Mouse (Mus musculus) stomach, embryonic 16.5 days (tissue): ENCODE measurements around the gene Rbfox3. TPM values are rescaled to one million over a fixed set of nuclear protein-coding genes. Genes with fewer than 3 reads are reported as not detected.

Source experiments
- ATAC-seq: fragments of 200-750 bp; cut with Nextera tagmentation; 2 replicates; pipeline ENCODE4 v1.8.0; 2017; ENCODE audit warnings: moderate number of reproducible peaks, moderate TSS enrichment; ENCODE audit not compliant: insufficient read depth, low FRiP score
- H3K27ac ChIP-seq: fragments of 300-500 bp; sonication (generic); 2 replicates; pipeline ENCODE4 v1.5.1; 2014; ENCODE audit warnings: low read length
- H3K27me3 ChIP-seq: fragments of 300-500 bp; sonication (generic); 2 replicates; pipeline ENCODE4 v1.6.1; 2014; ENCODE audit warnings: low read length, control low read depth, mixed read lengths; ENCODE audit not compliant: control insufficient read depth, insufficient read depth
- H3K36me3 ChIP-seq: fragments of 300-500 bp; sonication (generic); 2 replicates; pipeline ENCODE4 v1.6.1; 2014; ENCODE audit warnings: low read length; ENCODE audit not compliant: control insufficient read depth, insufficient read depth
- H3K4me1 ChIP-seq: fragments of 300-500 bp; sonication (generic); 2 replicates; pipeline ENCODE4 v1.6.1; 2014; ENCODE audit warnings: low read length, control low read depth, mixed read lengths; ENCODE audit not compliant: control insufficient read depth, insufficient read depth
- H3K4me2 ChIP-seq: fragments of 300-500 bp; sonication (generic); 2 replicates; pipeline ENCODE4 v1.6.1; 2014; ENCODE audit warnings: low read depth, low read length, mixed read lengths
- H3K4me3 ChIP-seq: fragments of 300-500 bp; sonication (generic); replicated peaks from 2 replicates; pipeline ENCODE4 v1.5.1; 2014; ENCODE audit warnings: mild to moderate bottlenecking, low read length
- H3K9ac ChIP-seq: fragments of 300-500 bp; sonication (generic); 2 replicates; pipeline ENCODE4 v1.6.1; 2014; ENCODE audit warnings: low read length
- H3K9me3 ChIP-seq: fragments of 300-500 bp; sonication (generic); replicated peaks from 2 replicates; pipeline ENCODE4 v1.6.1; 2016; ENCODE audit warnings: low read length, control low read depth; ENCODE audit not compliant: control insufficient read depth
- WGBS: fragments of 180-500 bp; shearing (Covaris S2); extraction: QIAGEN DNeasy Blood & Tissue Kit; methylation state at CpG from one replicate; pipeline ENCODE4 v1.1.7; 2014; 5-methylcytosine and 5-hydroxymethylcytosine counted together
- polyA plus RNA-seq: library from polyadenylated mRNA; unstranded; fragments of >200 nt; fragmentation: Nextera tagmentation; extraction: Ambion mirVana; gene quantifications from 2 replicates; pipeline ENCODE4 v1.2.1, GENCODE M21; 2015

Gene Rbfox3
- polyA plus RNA-seq, 1 experiment from 2014 or later, result 1.1 TPM

- WGBS, result 68% methylated on average over 8 of the region's 8 CpGs
Measured at GRCm38 (mm10) chr11:118724423-118724822, 187.0 kb downstream of the Rbfox3 start.

DNA sequence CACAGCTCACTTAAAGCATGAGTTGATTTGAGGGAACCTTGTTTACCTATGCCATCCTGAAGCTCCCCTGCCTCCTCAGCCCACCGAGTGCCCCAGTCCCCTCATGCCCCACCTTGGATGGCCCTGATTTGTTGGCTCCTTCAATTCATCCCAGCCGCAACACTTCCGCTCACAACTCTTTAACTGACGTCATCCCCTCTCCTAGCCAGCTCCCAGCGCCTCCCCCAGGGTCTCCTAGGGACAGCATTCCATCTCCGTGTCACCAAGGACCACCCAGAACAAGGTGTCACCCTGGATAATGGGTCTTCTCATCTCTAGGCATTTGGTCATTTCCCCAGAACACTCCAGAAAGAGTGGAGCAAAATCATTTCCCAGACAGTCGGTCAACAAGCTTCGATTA is 188.2 kb downstream of the Rbfox3 start:
- 66% methylated on average over 8 of the region's 8 CpGs for WGBS
- Histone ChIP-seq H3K9ac (no peak overlapping the region), H3K4me2 (no peak overlapping the region), H3K36me3 (no peaks in the 10 kb centered on the region), H3K4me3 (no peak overlapping the region), H3K9me3 (no peaks in the 10 kb centered on the region), H3K27ac (no peak overlapping the region), H3K27me3 (no peaks in the 10 kb centered on the region), H3K4me1 (peaks cover 9% of the 10 kb centered on the region)
- no peak for ATAC-seq

More at GRCm38 (mm10) chr11:118724423-118724822, 187.0 kb downstream of the Rbfox3 start:
- Histone ChIP-seq H3K27me3 (no peaks in the 10 kb centered on the region), H3K9me3 (no peaks in the 10 kb centered on the region), H3K36me3 (no peaks in the 10 kb centered on the region), H3K4me2 (no peak overlapping the region), H3K27ac (no peak overlapping the region), H3K4me1 (peaks cover 10% of the 10 kb centered on the region), H3K9ac (no peak overlapping the region), H3K4me3 (no peak overlapping the region)
- ATAC-seq, result no peak

- Histone ChIP-seq H3K27ac (no peak overlapping the region), H3K4me2 (no peak overlapping the region), H3K9me3 (no peaks in the 10 kb centered on the region), H3K4me3 (no peak overlapping the region), H3K4me1 (peaks cover 3% of the 10 kb centered on the region; the same call in 1 of the 2 replicates), H3K36me3 (no peaks in the 10 kb centered on the region), H3K9ac (no peak overlapping the region), H3K27me3 (no peaks in the 10 kb centered on the region)
- no peak for ATAC-seq
- WGBS, result 32% methylated on average over 6 of the region's 6 CpGs
Measured at GRCm38 (mm10) chr11:118721898-118722297, 189.5 kb downstream of the Rbfox3 start.

DNA sequence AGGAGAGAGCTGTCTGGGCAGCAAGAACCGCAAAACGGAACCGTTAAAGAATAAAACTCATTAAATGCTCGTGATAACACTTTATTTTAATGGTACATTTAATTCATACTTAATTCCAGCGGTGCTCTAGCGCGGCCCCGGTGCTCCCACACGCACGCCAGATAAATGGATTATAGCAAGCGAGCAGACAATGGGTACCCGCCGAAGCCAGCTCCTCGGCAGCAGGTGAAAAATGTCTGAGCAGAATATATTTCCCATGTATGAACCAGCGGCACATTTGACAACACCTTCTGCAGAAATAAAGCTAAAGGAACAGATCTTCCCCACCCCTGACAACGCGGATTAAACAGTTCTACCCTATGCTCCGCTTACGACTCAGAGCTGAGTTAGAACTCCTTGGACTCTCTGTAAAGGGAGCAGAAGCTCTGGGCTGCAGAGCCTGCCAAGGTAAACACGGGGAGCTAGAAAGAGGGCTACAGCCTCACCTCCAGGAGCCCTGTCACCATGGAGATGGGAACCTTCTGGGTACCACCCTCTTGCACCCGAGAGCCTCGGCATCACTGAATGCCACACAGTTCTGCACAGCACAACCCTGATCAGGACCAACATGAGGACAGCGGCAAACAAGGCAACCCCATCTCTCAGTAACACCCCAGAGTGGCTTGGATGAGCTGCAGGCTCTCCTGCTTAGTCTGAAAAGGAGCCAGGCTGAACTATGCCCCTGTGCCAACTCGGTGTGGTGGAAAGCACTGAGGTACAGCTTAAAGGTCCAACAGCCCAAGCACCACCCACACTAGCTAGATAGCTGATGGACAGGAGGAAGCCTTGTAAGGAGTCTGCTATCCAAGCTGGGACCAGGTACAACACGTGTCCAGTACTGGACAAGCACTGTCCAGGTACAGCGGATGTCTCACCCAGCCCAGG is 196.5 kb downstream of the Rbfox3 start:
- Histone ChIP-seq H3K4me2 (no peak overlapping the region), H3K9me3 (no peaks in the 10 kb centered on the region), H3K9ac (no peak overlapping the region), H3K36me3 (no peaks in the 10 kb centered on the region), H3K27me3 (no peaks in the 10 kb centered on the region), H3K4me1 (no peaks in the 10 kb centered on the region), H3K27ac (no peak overlapping the region), H3K4me3 (no peak overlapping the region)
- ATAC-seq, result no peak
- WGBS, result 78% methylated on average over 26 of the region's 26 CpGs

DNA sequence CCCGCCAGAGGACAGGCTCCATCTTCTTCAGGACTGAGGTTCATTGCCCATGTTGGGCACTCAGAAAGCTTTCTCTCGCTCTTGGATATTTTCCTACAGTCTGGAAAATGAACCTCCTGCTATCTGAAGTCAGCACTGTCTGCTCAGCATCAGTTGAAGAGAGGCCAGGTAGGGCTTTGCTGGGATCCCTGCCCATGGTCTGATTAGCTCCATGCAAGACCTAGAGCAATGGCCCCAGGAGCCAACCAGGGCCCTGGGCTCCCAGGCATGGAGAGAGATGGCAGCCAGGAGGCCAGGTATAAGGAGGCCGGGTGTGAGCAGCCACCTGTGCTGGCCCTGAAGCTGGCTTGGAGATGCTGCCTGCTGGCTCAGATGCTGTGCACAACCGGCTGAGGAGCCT is 198.6 kb downstream of the Rbfox3 start:
- 70% methylated on average over 4 of the region's 4 CpGs for WGBS
- ATAC-seq, result no peak
- Histone ChIP-seq H3K27me3 (no peaks in the 10 kb centered on the region), H3K27ac (no peak overlapping the region), H3K4me1 (no peaks in the 10 kb centered on the region), H3K9me3 (no peaks in the 10 kb centered on the region), H3K36me3 (no peaks in the 10 kb centered on the region), H3K4me3 (no peak overlapping the region), H3K4me2 (no peak overlapping the region), H3K9ac (no peak overlapping the region)

GRCm38 (mm10) chr11:118712058-118712457 is 199.3 kb downstream of the Rbfox3 start:
- H3K4me2 ChIP-seq, result no peak overlapping the region
- no peaks in the 10 kb centered on the region for H3K36me3 ChIP-seq
- no peaks in the 10 kb centered on the region for H3K4me1 ChIP-seq
- H3K27me3 ChIP-seq, result no peaks in the 10 kb centered on the region
- H3K4me3 ChIP-seq, result no peak overlapping the region
- WGBS, result 82% methylated on average over 9 of the region's 9 CpGs
- ATAC-seq, result no peak
- H3K9me3 ChIP-seq, result no peaks in the 10 kb centered on the region
- H3K9ac ChIP-seq, result no peak overlapping the region
- H3K27ac ChIP-seq, result no peak overlapping the region

- Histone ChIP-seq H3K36me3 (no peaks in the 10 kb centered on the region), H3K27me3 (no peaks in the 10 kb centered on the region), H3K9me3 (no peaks in the 10 kb centered on the region), H3K4me3 (no peak overlapping the region), H3K4me2 (no peak overlapping the region), H3K27ac (no peak overlapping the region), H3K9ac (no peak overlapping the region), H3K4me1 (no peaks in the 10 kb centered on the region)
- ATAC-seq, result no peak
- 61% methylated on average over 5 of the region's 5 CpGs for WGBS
Measured at GRCm38 (mm10) chr11:118710035-118710434, 201.4 kb downstream of the Rbfox3 start.

GRCm38 (mm10) chr11:118696226-118696930 is 215.0 kb downstream of the Rbfox3 start:
- Histone ChIP-seq H3K27me3 (no peaks in the 10 kb centered on the region), H3K36me3 (no peaks in the 10 kb centered on the region), H3K4me3 (no peak overlapping the region), H3K4me1 (no peaks in the 10 kb centered on the region), H3K4me2 (no peak overlapping the region), H3K9me3 (no peaks in the 10 kb centered on the region), H3K9ac (no peak overlapping the region), H3K27ac (no peak overlapping the region)
- ATAC-seq, result no peak
- WGBS, result 47% methylated on average over 16 of the region's 16 CpGs

DNA sequence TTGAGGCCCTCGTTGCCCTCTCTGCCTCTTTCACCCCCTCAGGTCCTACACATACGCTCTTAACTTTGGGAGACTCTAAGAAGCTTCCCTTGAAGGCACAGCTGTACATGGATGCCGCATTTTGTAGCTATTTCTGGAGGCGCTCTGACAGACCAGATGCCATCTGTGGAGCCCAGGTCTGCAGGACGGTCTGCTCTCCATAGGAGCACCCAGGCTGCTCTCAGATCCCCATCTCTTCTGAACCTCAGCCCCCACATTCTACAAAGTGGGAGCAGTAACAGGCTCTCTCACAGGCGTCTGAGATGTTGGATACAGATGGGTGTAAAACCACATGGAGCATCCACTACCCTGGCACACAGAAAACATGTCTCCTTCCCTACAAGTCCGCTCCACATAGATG is 218.1 kb downstream of the Rbfox3 start:
- ATAC-seq, result no peak
- Histone ChIP-seq H3K36me3 (no peaks in the 10 kb centered on the region), H3K4me2 (no peak overlapping the region), H3K27me3 (no peaks in the 10 kb centered on the region), H3K9ac (no peak overlapping the region), H3K4me1 (no peaks in the 10 kb centered on the region), H3K4me3 (no peak overlapping the region), H3K9me3 (no peaks in the 10 kb centered on the region), H3K27ac (no peak overlapping the region)
- WGBS, result 80% methylated on average over 7 of the region's 7 CpGs
